Mouse (Mus musculus): ENCODE measurements around the gene Slc24a2.

- no peak for TF ChIP-seq GATA1 (IDR thresholded peaks at IDR 0.05; ENCODE audit: low read length)
- TF ChIP-seq TAL1 (IDR thresholded peaks at IDR 0.05; ENCODE audit: low read length), result no peak
Observed at GRCm38 (mm10) chr4:87096186-87096585, 134.1 kb downstream of the Slc24a2 start.

Data from erythroblast, embryonic 14.5 days (primary cell).